Mouse (Mus musculus) heart, embryonic 16.5 days (tissue): ENCODE data around the gene Rps21. TPM values are rescaled to one million over a fixed set of nuclear protein-coding genes. Genes with fewer than 3 reads are reported as not detected.

Experiments used
- ATAC-seq: fragments of 200-750 bp; cut with Nextera tagmentation; replicated peaks from 2 replicates; pipeline ENCODE4 v1.8.0; 2017; ENCODE audit warnings: moderate number of reproducible peaks; ENCODE audit not compliant: insufficient read depth, low FRiP score; ENCODE audit errors: extremely low read depth
- H3K27ac ChIP-seq: fragments of 300-500 bp; sonication (generic); 2 replicates; pipeline ENCODE4 v1.5.1; 2014; ENCODE audit warnings: mild to moderate bottlenecking, low read length, control low read depth, moderate library complexity
- H3K27me3 ChIP-seq: fragments of 300-500 bp; sonication (generic); 2 replicates; pipeline ENCODE4 v1.6.1; 2014; ENCODE audit warnings: low read length, mixed read lengths; ENCODE audit not compliant: control insufficient read depth, insufficient read depth
- H3K36me3 ChIP-seq: fragments of 300-500 bp; sonication (generic); 2 replicates; pipeline ENCODE4 v1.6.1; 2014; ENCODE audit not compliant: control insufficient read depth, insufficient read depth
- H3K4me1 ChIP-seq: fragments of 300-500 bp; sonication (generic); 2 replicates; pipeline ENCODE4 v1.6.1; 2014; ENCODE audit warnings: low read length, mixed read lengths; ENCODE audit not compliant: control insufficient read depth, insufficient read depth
- H3K4me2 ChIP-seq: fragments of 300-500 bp; sonication (generic); 2 replicates; pipeline ENCODE4 v1.6.1; 2014; ENCODE audit warnings: low read depth, mild to moderate bottlenecking, control low read depth, low read length
- H3K4me3 ChIP-seq: fragments of 300-500 bp; sonication (generic); 2 replicates; pipeline ENCODE4 v1.5.1; 2014; ENCODE audit warnings: mild to moderate bottlenecking, control low read depth, low read length
- H3K9ac ChIP-seq: fragments of 300-500 bp; sonication (generic); 2 replicates; pipeline ENCODE4 v1.6.1; 2014; ENCODE audit warnings: low read length, control low read depth
- H3K9me3 ChIP-seq: fragments of 300-500 bp; sonication (generic); replicated peaks from 2 replicates; pipeline ENCODE4 v1.6.1; 2016; ENCODE audit warnings: low read length; ENCODE audit not compliant: control insufficient read depth
- WGBS: fragments of 180-500 bp; shearing (Covaris S2); extraction: QIAGEN DNeasy Blood & Tissue Kit; methylation state at CpG from one replicate; pipeline ENCODE4 v1.1.7; 2014; 5-methylcytosine and 5-hydroxymethylcytosine counted together
- polyA plus RNA-seq: library from polyadenylated mRNA; unstranded; fragments of >200 nt; fragmentation: Nextera tagmentation; extraction: Ambion mirVana; gene quantifications from 2 replicates; pipeline ENCODE4 v1.2.1, GENCODE M21; 2015

Rps21 gene
- 208 and 247 TPM in 2 replicates for polyA plus RNA-seq

GRCm38 (mm10) chr2:180257001-180257521 lies at the start of gene Rps21:
Rps21 (plus strand) TSS chr2:180257377.
- under 1% methylated on average over 38 of the region's 38 CpGs for WGBS
- no peaks in the 10 kb centered on the region for H3K9me3 ChIP-seq
- peaks cover 9% of the 10 kb centered on the region; the same call in 1 of the 2 replicates for H3K36me3 ChIP-seq
- H3K4me1 ChIP-seq = peaks cover 16% of the 10 kb centered on the region
- peak; percentile 96 for ATAC-seq
- H3K9ac ChIP-seq = peak within 1 kb of the TSS; percentile 81
- no peaks in the 10 kb centered on the region for H3K27me3 ChIP-seq
- H3K4me3 ChIP-seq = peak within 1 kb of the TSS; percentile 61
- peak within 1 kb of the TSS; percentile 91 for H3K27ac ChIP-seq
- peak within 1 kb of the TSS; percentile 78 for H3K4me2 ChIP-seq

GRCm38 (mm10) chr2:180207840-180208239 lies 49.3 kb upstream of the Rps21 start:
- WGBS = 58% methylated on average over 7 of the region's 7 CpGs
- H3K27ac ChIP-seq = peak overlapping the region; percentile 58

GRCm38 (mm10) chr2:180208976-180209375 lies 48.2 kb upstream of the Rps21 start:
- H3K9me3 ChIP-seq = peaks cover 5% of the 10 kb centered on the region
- H3K9ac ChIP-seq = no peak overlapping the region
- H3K36me3 ChIP-seq = peaks cover 6% of the 10 kb centered on the region; the same call in 1 of the 2 replicates
- 76% methylated on average over 1 of the region's 1 CpGs for WGBS
- H3K4me3 ChIP-seq = no peak overlapping the region
- peaks cover 5% of the 10 kb centered on the region for H3K4me1 ChIP-seq
- H3K27me3 ChIP-seq = no peaks in the 10 kb centered on the region
- H3K4me2 ChIP-seq = no peak overlapping the region
- ATAC-seq = no peak
- H3K27ac ChIP-seq = no peak overlapping the region

More at GRCm38 (mm10) chr2:180207840-180208239, 49.3 kb upstream of the Rps21 start:
- no peak overlapping the region for H3K4me3 ChIP-seq
- 0 out of 2 replicates have a peak overlapping the region, but pooled peaks have one; percentile 20 for H3K9ac ChIP-seq
- H3K27me3 ChIP-seq = no peaks in the 10 kb centered on the region
- no peak overlapping the region for H3K4me2 ChIP-seq
- H3K9me3 ChIP-seq = peaks cover 5% of the 10 kb centered on the region
- peaks cover 5% of the 10 kb centered on the region for H3K4me1 ChIP-seq
- peak; percentile 30; the same call in 1 of the 2 replicates for ATAC-seq
- H3K36me3 ChIP-seq = peaks cover 6% of the 10 kb centered on the region; the same call in 1 of the 2 replicates

GRCm38 (mm10) chr2:180212255-180212654 lies 44.9 kb upstream of the Rps21 start:
- H3K27ac ChIP-seq = no peak overlapping the region
- ATAC-seq = no peak
- H3K27me3 ChIP-seq = no peaks in the 10 kb centered on the region
- H3K4me3 ChIP-seq = no peak overlapping the region
- WGBS = 95% methylated on average over 3 of the region's 3 CpGs
- no peak overlapping the region for H3K4me2 ChIP-seq
- no peak overlapping the region for H3K9ac ChIP-seq
- peaks cover 5% of the 10 kb centered on the region for H3K9me3 ChIP-seq
- no peaks in the 10 kb centered on the region for H3K36me3 ChIP-seq
- peaks cover 30% of the 10 kb centered on the region for H3K4me1 ChIP-seq

- Histone ChIP-seq H3K27ac (peak overlapping the region; percentile 65), H3K9ac (peak overlapping the region; percentile 31; the same call in 1 of the 2 replicates), H3K9me3 (peaks cover 5% of the 10 kb centered on the region), H3K27me3 (no peaks in the 10 kb centered on the region), H3K4me1 (peaks cover 47% of the 10 kb centered on the region), H3K4me3 (no peak overlapping the region), H3K4me2 (no peak overlapping the region), H3K36me3 (no peaks in the 10 kb centered on the region)
- peak; percentile 35; the same call in 1 of the 2 replicates for ATAC-seq
- WGBS = 47% methylated on average over 4 of the region's 4 CpGs
Observed at GRCm38 (mm10) chr2:180214352-180214978, 42.7 kb upstream of the Rps21 start.

- Histone ChIP-seq H3K9me3 (peaks cover 5% of the 10 kb centered on the region), H3K9ac (0 out of 2 replicates have a peak overlapping the region, but pooled peaks have one; percentile 31), H3K4me2 (no peak overlapping the region)
Observed at GRCm38 (mm10) chr2:180215011-180215461, 42.1 kb upstream of the Rps21 start.

GRCm38 (mm10) chr2:180215951-180216350 lies 41.2 kb upstream of the Rps21 start:
- Histone ChIP-seq H3K4me3 (no peak overlapping the region), H3K4me1 (peaks cover 47% of the 10 kb centered on the region), H3K4me2 (no peak overlapping the region), H3K27ac (peak overlapping the region; percentile 29; the same call in 1 of the 2 replicates), H3K9me3 (peaks cover 3% of the 10 kb centered on the region), H3K27me3 (no peaks in the 10 kb centered on the region), H3K9ac (peak overlapping the region; percentile 8; the same call in 1 of the 2 replicates), H3K36me3 (no peaks in the 10 kb centered on the region; the same call in 1 of the 2 replicates)
- ATAC-seq = no peak
- 58% methylated on average over 6 of the region's 6 CpGs for WGBS

More at GRCm38 (mm10) chr2:180215011-180215461, 42.1 kb upstream of the Rps21 start:
- WGBS = 45% methylated on average over 8 of the region's 8 CpGs
- Histone ChIP-seq H3K4me1 (peaks cover 47% of the 10 kb centered on the region), H3K27ac (peak overlapping the region; percentile 65), H3K27me3 (no peaks in the 10 kb centered on the region), H3K36me3 (no peaks in the 10 kb centered on the region), H3K4me3 (no peak overlapping the region)
- no peak for ATAC-seq

- Histone ChIP-seq H3K4me3 (no peak overlapping the region), H3K9me3 (peaks cover 3% of the 10 kb centered on the region), H3K27ac (no peak overlapping the region), H3K27me3 (no peaks in the 10 kb centered on the region), H3K4me2 (no peak overlapping the region), H3K4me1 (peaks cover 51% of the 10 kb centered on the region), H3K36me3 (no peaks in the 10 kb centered on the region; the same call in 1 of the 2 replicates), H3K9ac (0 out of 2 replicates have a peak overlapping the region, but pooled peaks have one; percentile 13)
- 54% methylated on average over 5 of the region's 5 CpGs for WGBS
- no peak for ATAC-seq
Observed at GRCm38 (mm10) chr2:180216921-180217320, 40.3 kb upstream of the Rps21 start.

GRCm38 (mm10) chr2:180217587-180217986 lies 39.6 kb upstream of the Rps21 start:
- no peak overlapping the region for H3K4me3 ChIP-seq
- H3K4me2 ChIP-seq = no peak overlapping the region
- no peak overlapping the region for H3K27ac ChIP-seq
- H3K4me1 ChIP-seq = peaks cover 58% of the 10 kb centered on the region
- no peaks in the 10 kb centered on the region for H3K27me3 ChIP-seq
- H3K9ac ChIP-seq = no peak overlapping the region
- WGBS = 75% methylated on average over 8 of the region's 8 CpGs
- no peak for ATAC-seq
- no peaks in the 10 kb centered on the region; the same call in 1 of the 2 replicates for H3K36me3 ChIP-seq
- H3K9me3 ChIP-seq = no peaks in the 10 kb centered on the region
